Mouse (Mus musculus) C2C12 (cell line): Measurements from ENCODE around the gene Dysf.

Experiments
- CTCF ChIP-seq: IDR thresholded peaks from one replicate; pipeline ENCODE4 v1.5.1; 2011; ENCODE audit not compliant: control insufficient read depth, insufficient read depth, insufficient read length
- MYOG ChIP-seq: IDR thresholded peaks from one replicate; pipeline ENCODE4 v1.6.1; 2011; ENCODE audit not compliant: control insufficient read depth, insufficient read length; ENCODE audit errors: extremely low read depth
- USF1 ChIP-seq: IDR thresholded peaks from one replicate; pipeline ENCODE4 v1.6.1; 2011; ENCODE audit warnings: low read depth, mild to moderate bottlenecking, control low read depth, moderate library complexity

DNA sequence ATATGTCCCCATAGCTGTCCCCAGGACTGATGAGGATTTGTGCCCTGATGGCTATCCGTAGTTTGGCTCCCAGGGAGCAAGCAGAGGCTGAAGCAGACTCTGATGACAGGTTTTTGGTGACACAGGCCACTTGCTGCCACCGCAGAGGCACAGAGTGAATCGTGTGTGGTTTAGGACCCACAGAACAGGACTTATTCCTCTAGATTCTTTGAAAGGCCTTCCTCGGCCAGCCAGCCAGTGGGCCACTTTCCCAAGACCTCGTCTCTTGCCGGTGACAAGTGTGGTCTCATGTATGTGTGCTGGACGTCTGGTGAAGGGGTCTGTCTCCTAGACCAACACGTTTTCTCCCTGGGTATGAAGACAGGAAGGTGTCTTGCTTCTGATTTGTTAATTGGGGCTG lies 48.8 kb downstream of the Dysf start:
- TF ChIP-seq CTCF (no peak), MYOG (no peak), USF1 (no peak)
